Mouse (Mus musculus) midbrain, embryonic 13.5 days (tissue): ENCODE measurements at regions not wholly inside any gene's neighbourhood (a gene's known extent, or its start where the extent isn't known, plus 50 kb on each side); places are given as distances from the start of the nearest gene placed in this dataset.
A peak's percentile ranks its signal among the peaks of the same experiment; 100 is the strongest.

Experiments
- ATAC-seq: fragments of 200-750 bp; cut with Nextera tagmentation; 2 replicates; pipeline ENCODE4 v1.8.0; 2017; ENCODE audit warnings: mild to moderate bottlenecking, moderate TSS enrichment, moderate library complexity
- H3K27ac ChIP-seq: fragments of 300-500 bp; sonication (generic); 2 replicates; pipeline ENCODE4 v1.5.1; 2015; ENCODE audit warnings: inconsistent platforms, mild to moderate bottlenecking, moderate library complexity
- H3K27me3 ChIP-seq: fragments of 300-500 bp; sonication (generic); 2 replicates; pipeline ENCODE4 v1.6.1; 2015; ENCODE audit warnings: mild to moderate bottlenecking, inconsistent platforms
- H3K36me3 ChIP-seq: fragments of 300-500 bp; sonication (generic); 2 replicates; pipeline ENCODE4 v1.6.1; 2015; ENCODE audit warnings: mild to moderate bottlenecking, inconsistent platforms
- H3K4me1 ChIP-seq: fragments of 300-500 bp; sonication (generic); replicated peaks from 2 replicates; pipeline ENCODE4 v1.6.1; 2015; ENCODE audit warnings: inconsistent platforms
- H3K4me2 ChIP-seq: fragments of 300-500 bp; sonication (generic); replicated peaks from 2 replicates; pipeline ENCODE4 v1.6.1; 2015; ENCODE audit warnings: moderate library complexity, mild to moderate bottlenecking, inconsistent platforms
- H3K4me3 ChIP-seq: fragments of 300-500 bp; sonication (generic); replicated peaks from 2 replicates; pipeline ENCODE4 v1.5.1; 2015; ENCODE audit warnings: mild to moderate bottlenecking, inconsistent platforms
- H3K9ac ChIP-seq: fragments of 300-500 bp; sonication (generic); replicated peaks from 2 replicates; pipeline ENCODE4 v1.6.1; 2015; ENCODE audit warnings: mild to moderate bottlenecking, inconsistent platforms
- H3K9me3 ChIP-seq: fragments of 300-500 bp; sonication (generic); 2 replicates; pipeline ENCODE4 v1.6.1; 2016; ENCODE audit warnings: mild to moderate bottlenecking, inconsistent platforms
- WGBS: fragments of 180-500 bp; shearing (Covaris S2); methylation state at CpG from one replicate; pipeline ENCODE4 v1.1.7; 2015; 5-methylcytosine and 5-hydroxymethylcytosine counted together

DNA sequence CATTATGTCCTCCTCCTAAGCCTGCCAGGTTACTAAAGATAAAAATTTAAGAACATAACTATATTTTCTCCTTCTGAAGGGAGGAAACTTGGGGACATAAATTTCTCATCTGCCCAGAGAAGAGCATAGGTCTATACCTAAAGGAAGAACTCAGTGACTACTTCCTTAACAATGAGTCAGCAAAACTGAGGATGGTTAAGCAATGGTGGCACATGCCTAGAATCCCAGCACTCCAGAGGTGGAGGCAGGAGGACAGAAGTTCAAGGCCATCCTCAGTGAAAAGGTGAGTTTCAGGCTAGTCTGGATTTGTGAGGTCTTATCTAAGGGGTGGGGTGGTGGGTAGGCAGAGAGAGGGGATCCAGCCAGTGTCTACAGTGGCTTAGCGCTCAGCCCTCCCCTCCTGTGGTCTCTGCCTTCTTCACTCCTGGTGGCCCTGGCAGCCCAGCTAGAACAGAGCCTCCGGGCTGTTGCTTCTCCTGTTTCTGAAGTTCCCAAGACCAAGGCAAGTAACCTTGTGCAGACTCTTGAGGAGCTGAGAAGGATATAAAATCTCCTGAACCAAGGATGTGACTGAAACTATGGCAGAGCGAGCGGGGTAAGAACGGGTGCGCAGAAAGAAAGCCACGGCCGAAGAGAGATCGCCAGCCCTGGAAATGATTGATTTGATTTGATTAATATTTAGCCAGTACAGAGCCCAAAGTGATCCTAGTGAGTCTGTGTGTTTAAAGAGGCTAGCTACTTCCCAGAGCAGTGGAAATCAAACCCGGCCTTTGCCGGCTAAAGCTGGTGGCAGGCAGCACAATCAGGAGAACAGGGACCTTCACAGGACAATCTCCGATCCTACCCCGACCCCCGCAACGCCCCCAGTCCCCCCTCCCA lies 164.6 kb upstream of the Sox2 start:
- Histone ChIP-seq H3K27ac (no peak overlapping the region), H3K27me3 (peaks cover 23% of the 10 kb centered on the region), H3K9me3 (no peaks in the 10 kb centered on the region), H3K4me3 (no peak overlapping the region), H3K4me2 (no peak overlapping the region), H3K9ac (no peak overlapping the region), H3K36me3 (no peaks in the 10 kb centered on the region), H3K4me1 (peaks cover 33% of the 10 kb centered on the region)
- WGBS: 40% methylated on average over 15 of the region's 15 CpGs
- ATAC-seq: no peak

- ATAC-seq: peak; percentile 29; the same call in 1 of the 2 replicates
- peaks cover 33% of the 10 kb centered on the region for H3K4me1 ChIP-seq
- WGBS: 55% methylated on average over 3 of the region's 3 CpGs
- H3K27me3 ChIP-seq: peaks cover 21% of the 10 kb centered on the region
- no peak overlapping the region for H3K9ac ChIP-seq
- H3K36me3 ChIP-seq: no peaks in the 10 kb centered on the region
- H3K9me3 ChIP-seq: no peaks in the 10 kb centered on the region
- H3K4me2 ChIP-seq: no peak overlapping the region
- H3K27ac ChIP-seq: no peak overlapping the region
- H3K4me3 ChIP-seq: no peak overlapping the region
Measured at GRCm38 (mm10) chr3:34483934-34484333, 166.3 kb upstream of the Sox2 start.

- peak; percentile 65 for ATAC-seq
- Histone ChIP-seq H3K4me3 (no peak overlapping the region), H3K9ac (no peak overlapping the region), H3K9me3 (no peaks in the 10 kb centered on the region), H3K27ac (peak overlapping the region; percentile 67), H3K27me3 (peaks cover 19% of the 10 kb centered on the region; the same call in 1 of the 2 replicates), H3K4me1 (peaks cover 33% of the 10 kb centered on the region), H3K4me2 (peak overlapping the region; percentile 30), H3K36me3 (no peaks in the 10 kb centered on the region)
- WGBS: 10% methylated on average over 16 of the region's 16 CpGs
Measured at GRCm38 (mm10) chr3:34481821-34482713, 168.1 kb upstream of the Sox2 start.

DNA sequence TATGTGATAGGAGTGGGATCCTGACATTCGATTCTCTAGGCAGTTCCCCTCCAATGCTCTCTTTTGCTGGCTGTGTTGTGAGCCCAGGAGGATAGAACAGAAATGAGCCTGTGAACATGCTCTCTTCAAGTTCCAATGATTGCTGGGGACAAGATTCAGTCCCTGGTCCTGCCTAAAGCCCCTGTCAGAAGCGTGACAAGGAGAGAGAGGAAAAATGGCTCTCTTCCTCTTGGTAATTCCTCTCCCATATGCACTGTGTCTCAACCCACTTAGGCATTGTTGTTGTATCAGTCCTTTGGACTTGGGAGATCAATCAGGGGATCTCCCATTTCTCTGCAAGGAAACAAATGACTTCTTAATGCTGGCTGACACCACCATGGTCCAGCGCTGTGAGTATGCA lies 168.9 kb upstream of the Sox2 start:
- no peaks in the 10 kb centered on the region for H3K9me3 ChIP-seq
- peaks cover 14% of the 10 kb centered on the region; the same call in 1 of the 2 replicates for H3K27me3 ChIP-seq
- H3K27ac ChIP-seq: peak overlapping the region; percentile 67
- no peaks in the 10 kb centered on the region for H3K36me3 ChIP-seq
- ATAC-seq: no peak
- H3K4me3 ChIP-seq: no peak overlapping the region
- H3K9ac ChIP-seq: no peak overlapping the region
- peaks cover 27% of the 10 kb centered on the region for H3K4me1 ChIP-seq
- peak overlapping the region; percentile 30 for H3K4me2 ChIP-seq
- WGBS: 25% methylated on average over 3 of the region's 3 CpGs

GRCm38 (mm10) chr3:34474126-34474525 lies 176.1 kb upstream of the Sox2 start:
- Histone ChIP-seq H3K9ac (no peak overlapping the region), H3K27me3 (0 out of 2 replicates have a peak, but pooled peaks cover 4% of the 10 kb centered on the region), H3K36me3 (no peaks in the 10 kb centered on the region), H3K4me1 (no peaks in the 10 kb centered on the region), H3K4me2 (no peak overlapping the region), H3K27ac (no peak overlapping the region), H3K9me3 (no peaks in the 10 kb centered on the region), H3K4me3 (no peak overlapping the region)
- ATAC-seq: no peak
- 45% methylated on average over 4 of the region's 4 CpGs for WGBS

- Histone ChIP-seq H3K4me3 (no peak overlapping the region), H3K27ac (no peak overlapping the region), H3K4me1 (peaks cover 5% of the 10 kb centered on the region), H3K36me3 (no peaks in the 10 kb centered on the region), H3K4me2 (no peak overlapping the region), H3K27me3 (0 out of 2 replicates have a peak, but pooled peaks cover 3% of the 10 kb centered on the region), H3K9me3 (no peaks in the 10 kb centered on the region), H3K9ac (no peak overlapping the region)
- ATAC-seq: no peak
- WGBS: 91% methylated on average over 5 of the region's 5 CpGs
Measured at GRCm38 (mm10) chr3:34470721-34471120, 179.5 kb upstream of the Sox2 start.

GRCm38 (mm10) chr3:34469946-34470345 lies 180.3 kb upstream of the Sox2 start:
- Histone ChIP-seq H3K9me3 (no peaks in the 10 kb centered on the region), H3K9ac (no peak overlapping the region), H3K4me3 (no peak overlapping the region), H3K36me3 (no peaks in the 10 kb centered on the region), H3K4me1 (peaks cover 13% of the 10 kb centered on the region), H3K27ac (no peak overlapping the region), H3K27me3 (0 out of 2 replicates have a peak, but pooled peaks cover 3% of the 10 kb centered on the region), H3K4me2 (no peak overlapping the region)
- ATAC-seq: no peak
- 90% methylated on average over 2 of the region's 2 CpGs for WGBS

DNA sequence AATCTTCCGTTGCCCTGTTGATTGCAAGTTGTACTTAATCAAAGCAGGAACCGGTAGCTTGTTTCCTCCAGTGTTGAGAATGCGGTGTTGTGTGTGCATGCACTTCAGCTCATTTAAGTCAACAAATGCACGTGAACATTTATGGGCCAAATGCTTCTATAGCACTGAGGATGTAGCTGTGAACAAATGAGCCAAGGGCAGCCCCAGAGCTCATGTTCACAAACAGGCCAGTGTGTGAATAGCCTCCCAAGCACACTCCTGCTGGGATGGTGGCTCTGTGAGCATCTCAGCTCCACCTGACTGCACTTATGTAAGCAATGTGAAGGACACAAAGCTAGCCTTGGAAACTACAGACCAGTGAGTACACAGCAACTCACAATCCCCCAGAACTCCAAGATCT lies 183.9 kb upstream of the Sox2 start:
- Histone ChIP-seq H3K36me3 (no peaks in the 10 kb centered on the region), H3K9ac (no peak overlapping the region), H3K4me2 (no peak overlapping the region), H3K27ac (no peak overlapping the region), H3K4me3 (no peak overlapping the region), H3K27me3 (0 out of 2 replicates have a peak, but pooled peaks cover 3% of the 10 kb centered on the region), H3K9me3 (no peaks in the 10 kb centered on the region), H3K4me1 (peaks cover 16% of the 10 kb centered on the region)
- no peak for ATAC-seq
- 77% methylated on average over 4 of the region's 4 CpGs for WGBS

DNA sequence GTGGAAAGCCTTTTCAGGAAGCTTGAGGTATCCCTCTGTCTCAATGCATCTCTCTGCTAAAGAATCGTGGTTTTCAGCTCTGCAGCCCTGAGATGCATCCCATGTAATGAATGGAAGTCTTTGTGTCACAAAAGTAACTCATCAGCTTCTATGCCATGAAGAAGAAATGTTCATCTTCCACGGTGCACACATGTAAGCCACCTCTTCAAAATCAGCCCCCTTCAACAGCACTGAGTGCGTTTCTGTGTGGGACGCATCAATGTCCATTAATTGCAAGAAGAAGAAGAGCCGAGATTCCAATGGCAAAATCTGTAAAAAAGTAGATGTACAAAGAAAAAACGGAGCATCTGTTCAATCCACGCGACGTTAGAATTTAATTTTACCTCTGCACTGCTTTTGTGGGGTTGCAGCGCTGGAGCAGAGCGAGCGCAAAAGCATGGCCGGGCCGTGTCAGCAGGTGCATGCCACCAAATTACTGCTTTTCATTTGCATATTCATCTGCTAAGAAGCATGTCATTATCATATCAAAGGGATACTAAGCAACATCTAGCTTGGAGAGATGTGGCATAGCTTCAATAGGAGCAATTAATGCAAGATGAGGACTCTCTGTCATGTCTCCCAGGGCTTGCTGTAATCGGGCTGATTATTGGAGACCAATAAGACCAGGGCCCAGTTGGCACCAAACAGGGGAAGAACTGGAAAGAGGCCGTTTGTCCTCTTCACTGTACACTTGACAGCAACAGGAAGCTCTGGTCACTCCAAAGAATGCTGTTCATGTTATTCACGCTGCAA lies 185.0 kb upstream of the Sox2 start:
- Histone ChIP-seq H3K4me3 (no peak overlapping the region), H3K4me1 (peaks cover 16% of the 10 kb centered on the region), H3K36me3 (no peaks in the 10 kb centered on the region), H3K4me2 (no peak overlapping the region), H3K9me3 (no peaks in the 10 kb centered on the region), H3K27me3 (peaks cover 3% of the 10 kb centered on the region; the same call in 1 of the 2 replicates), H3K27ac (peak overlapping the region; percentile 45), H3K9ac (no peak overlapping the region)
- peak; percentile 88 for ATAC-seq
- WGBS: 47% methylated on average over 17 of the region's 17 CpGs

DNA sequence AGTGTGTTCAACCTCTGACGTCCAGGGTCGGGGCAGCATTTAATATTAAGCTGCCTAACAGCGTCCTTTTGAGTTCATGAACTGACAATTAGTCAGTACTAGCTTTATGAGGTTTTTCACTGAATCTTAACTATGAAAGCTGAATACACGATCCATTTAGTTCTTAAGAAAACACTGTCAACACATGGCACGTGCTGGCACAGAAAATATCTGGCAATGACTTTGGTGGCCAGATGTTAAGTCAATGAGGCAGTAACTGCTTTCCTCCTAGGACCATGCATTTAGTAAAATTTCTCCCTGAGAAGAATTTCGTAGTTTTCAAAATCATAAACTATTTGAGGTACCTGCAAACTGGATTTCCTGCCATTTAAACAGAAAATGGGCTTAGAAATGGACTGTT lies 191.4 kb upstream of the Sox2 start:
- Histone ChIP-seq H3K9me3 (no peaks in the 10 kb centered on the region), H3K4me1 (peaks cover 13% of the 10 kb centered on the region), H3K9ac (no peak overlapping the region), H3K27ac (no peak overlapping the region), H3K27me3 (peaks cover 3% of the 10 kb centered on the region; the same call in 1 of the 2 replicates), H3K36me3 (no peaks in the 10 kb centered on the region), H3K4me3 (no peak overlapping the region), H3K4me2 (no peak overlapping the region)
- ATAC-seq: no peak
- WGBS: 81% methylated on average over 6 of the region's 6 CpGs

GRCm38 (mm10) chr3:34457821-34458220 lies 192.4 kb upstream of the Sox2 start:
- peaks cover 3% of the 10 kb centered on the region; the same call in 1 of the 2 replicates for H3K27me3 ChIP-seq
- no peaks in the 10 kb centered on the region for H3K36me3 ChIP-seq
- H3K4me2 ChIP-seq: no peak overlapping the region
- H3K4me3 ChIP-seq: no peak overlapping the region
- no peak overlapping the region for H3K27ac ChIP-seq
- no peak for ATAC-seq
- H3K9me3 ChIP-seq: no peaks in the 10 kb centered on the region
- no peak overlapping the region for H3K9ac ChIP-seq
- H3K4me1 ChIP-seq: peaks cover 13% of the 10 kb centered on the region
- 86% methylated on average over 1 of the region's 1 CpGs for WGBS
